Mouse (Mus musculus) neural tube, embryonic 12.5 days (tissue): ENCODE results near the gene Rhbg. TPM values are rescaled to one million over a fixed set of nuclear protein-coding genes. Genes with fewer than 3 reads are reported as not detected.
A peak's percentile ranks its signal among the peaks of the same experiment; 100 is the strongest.
"Not testable (repeated sequence)": the region's sequence is repeated elsewhere in the genome, so short reads cannot be mapped to it uniquely, and the experiment has no call there.

Experiments used
- ATAC-seq: fragments of 200-750 bp; cut with Nextera tagmentation; 2 replicates; pipeline ENCODE4 v1.8.0; 2017; ENCODE audit warnings: low read depth, mild to moderate bottlenecking, moderate TSS enrichment, moderate library complexity; ENCODE audit not compliant: low FRiP score
- H3K27ac ChIP-seq: fragments of 300-500 bp; sonication (generic); 2 replicates; pipeline ENCODE4 v1.5.1; 2016
- H3K27me3 ChIP-seq: fragments of 300-500 bp; sonication (generic); replicated peaks from 2 replicates; pipeline ENCODE4 v1.6.1; 2016; ENCODE audit warnings: mild to moderate bottlenecking
- H3K36me3 ChIP-seq: fragments of 300-500 bp; sonication (generic); 2 replicates; pipeline ENCODE4 v1.6.1; 2016; ENCODE audit warnings: mild to moderate bottlenecking
- H3K4me1 ChIP-seq: fragments of 300-500 bp; sonication (generic); 2 replicates; pipeline ENCODE4 v1.6.1; 2016
- H3K4me2 ChIP-seq: fragments of 300-500 bp; sonication (generic); replicated peaks from 2 replicates; pipeline ENCODE4 v1.6.1; 2016; ENCODE audit warnings: mild to moderate bottlenecking
- H3K4me3 ChIP-seq: fragments of 300-500 bp; sonication (generic); 2 replicates; pipeline ENCODE4 v1.5.1; 2016
- H3K9ac ChIP-seq: fragments of 300-500 bp; sonication (generic); 2 replicates; pipeline ENCODE4 v1.6.1; 2016; ENCODE audit warnings: mild to moderate bottlenecking
- H3K9me3 ChIP-seq: fragments of 300-500 bp; sonication (generic); 2 replicates; pipeline ENCODE4 v1.6.1; 2016; ENCODE audit warnings: mild to moderate bottlenecking
- WGBS: fragments of 180-500 bp; shearing (Covaris S2); methylation state at CpG from one replicate; pipeline ENCODE4 v1.1.7; 2016; 5-methylcytosine and 5-hydroxymethylcytosine counted together
- polyA plus RNA-seq: library from polyadenylated mRNA; unstranded; fragments of >200 nt; fragmentation: Nextera tagmentation; extraction: Ambion mirVana; gene quantifications from 2 replicates; pipeline ENCODE4 v1.2.1, GENCODE M21; 2016

Gene Rhbg
- 0.32 and 0.79 TPM in 2 replicates for polyA plus RNA-seq

- Histone ChIP-seq H3K27me3 (peaks cover 27% of the 10 kb centered on the region), H3K4me3 (peak within 1 kb of the TSS; percentile 27), H3K27ac (no peak within 1 kb of the TSS), H3K9ac (peak within 1 kb of the TSS; percentile 49), H3K4me2 (peak within 1 kb of the TSS; percentile 65), H3K36me3 (no peaks in the 10 kb centered on the region), H3K4me1 (peaks cover 14% of the 10 kb centered on the region), H3K9me3 (no peaks in the 10 kb centered on the region)
- ATAC-seq = no peak
- 4% methylated on average over 34 of the region's 34 CpGs for WGBS
Observed at GRCm38 (mm10) chr3:88254268-88254926, at the start of gene Rhbg. Gene Rhbg, minus strand, starts transcription at chr3:88254709.

GRCm38 (mm10) chr3:88299172-88299571 is 44.7 kb upstream of the Rhbg start:
- H3K4me2 ChIP-seq = peak overlapping the region; percentile 80; the same call in 1 of the 2 replicates

GRCm38 (mm10) chr3:88297321-88297851 is 42.9 kb upstream of the Rhbg start:
- ATAC-seq = no peak

More at GRCm38 (mm10) chr3:88299172-88299571, 44.7 kb upstream of the Rhbg start:
- no peak overlapping the region for H3K9ac ChIP-seq
- peaks cover 46% of the 10 kb centered on the region for H3K36me3 ChIP-seq
- H3K9me3 ChIP-seq = no peaks in the 10 kb centered on the region
- H3K27me3 ChIP-seq = no peaks in the 10 kb centered on the region
- H3K27ac ChIP-seq = no peak overlapping the region
- H3K4me1 ChIP-seq = peaks cover 11% of the 10 kb centered on the region
- 98% methylated on average over 1 of the region's 1 CpGs for WGBS
- ATAC-seq = no peak
- H3K4me3 ChIP-seq = no peak overlapping the region

GRCm38 (mm10) chr3:88296561-88297318 is 42.2 kb upstream of the Rhbg start, which contains the start of the genes Tsacc and Cct3:
Gene Tsacc, minus strand, starts transcription at chr3:88296999.
Gene Cct3, plus strand, starts transcription at chr3:88297116.
- Histone ChIP-seq H3K36me3 (peaks cover 25% of the 10 kb centered on the region), H3K27me3 (no peaks in the 10 kb centered on the region), H3K27ac (peak within 1 kb of the TSS; percentile 60), H3K4me2 (peak within 1 kb of the TSS; percentile 80), H3K4me1 (peaks cover 11% of the 10 kb centered on the region), H3K9me3 (no peaks in the 10 kb centered on the region), H3K4me3 (peak within 1 kb of the TSS; percentile 76), H3K9ac (peak within 1 kb of the TSS; percentile 83)
- peak; percentile 98 for ATAC-seq
- WGBS = 0% methylated on average over 44 of the region's 44 CpGs

More at GRCm38 (mm10) chr3:88297321-88297851, 42.9 kb upstream of the Rhbg start:
- Histone ChIP-seq H3K9ac (peak overlapping the region; percentile 83), H3K4me3 (peak overlapping the region; percentile 76), H3K9me3 (no peaks in the 10 kb centered on the region), H3K36me3 (peaks cover 30% of the 10 kb centered on the region), H3K4me2 (peak overlapping the region; percentile 80), H3K4me1 (peaks cover 11% of the 10 kb centered on the region), H3K27ac (peak overlapping the region; percentile 60), H3K27me3 (no peaks in the 10 kb centered on the region)
- WGBS = under 1% methylated on average over 30 of the region's 30 CpGs

GRCm38 (mm10) chr3:88296110-88296560 is 41.6 kb upstream of the Rhbg start:
- under 1% methylated on average over 12 of the region's 12 CpGs for WGBS
- peak overlapping the region; percentile 76 for H3K4me3 ChIP-seq

GRCm38 (mm10) chr3:88295272-88295671 is 40.8 kb upstream of the Rhbg start:
- not testable (repeated sequence) for H3K9me3 ChIP-seq, H3K27me3 ChIP-seq, H3K9ac ChIP-seq, H3K36me3 ChIP-seq, H3K27ac ChIP-seq, H3K4me3 ChIP-seq, ATAC-seq
- Histone ChIP-seq H3K4me2 (peak overlapping the region; percentile 80), H3K4me1 (peaks cover 11% of the 10 kb centered on the region)
- 61% methylated on average over 1 of the region's 1 CpGs for WGBS

More at GRCm38 (mm10) chr3:88296110-88296560, 41.6 kb upstream of the Rhbg start:
- Histone ChIP-seq H3K4me1 (peaks cover 11% of the 10 kb centered on the region), H3K4me2 (peak overlapping the region; percentile 80), H3K27me3 (no peaks in the 10 kb centered on the region), H3K36me3 (peaks cover 19% of the 10 kb centered on the region), H3K9me3 (no peaks in the 10 kb centered on the region), H3K27ac (no peak overlapping the region), H3K9ac (peak overlapping the region; percentile 53)
- peak; percentile 46 for ATAC-seq

GRCm38 (mm10) chr3:88291970-88292369 is 37.5 kb upstream of the Rhbg start:
- Histone ChIP-seq H3K4me3 (no peak overlapping the region), H3K27me3 (no peaks in the 10 kb centered on the region), H3K9me3 (no peaks in the 10 kb centered on the region), H3K4me2 (no peak overlapping the region), H3K4me1 (peaks cover 3% of the 10 kb centered on the region; the same call in 1 of the 2 replicates), H3K27ac (no peak overlapping the region), H3K36me3 (no peaks in the 10 kb centered on the region), H3K9ac (no peak overlapping the region)
- no peak for ATAC-seq
- 53% methylated on average over 4 of the region's 4 CpGs for WGBS

- ATAC-seq, H3K9ac ChIP-seq, H3K9me3 ChIP-seq, H3K27me3 ChIP-seq, H3K4me1 ChIP-seq, H3K4me2 ChIP-seq, H3K36me3 ChIP-seq, H3K4me3 ChIP-seq, H3K27ac ChIP-seq: not testable (repeated sequence)
- WGBS = 83% methylated on average over 9 of the region's 10 CpGs
Observed at GRCm38 (mm10) chr3:88288133-88288713, 33.7 kb upstream of the Rhbg start.

- ATAC-seq = no peak
- no peaks in the 10 kb centered on the region for H3K36me3 ChIP-seq
- H3K4me2 ChIP-seq = no peak within 1 kb of the TSS
Observed at GRCm38 (mm10) chr3:88287110-88287509, 32.6 kb upstream of the Rhbg start, which contains the start of gene Gm38392. Gene Gm38392, minus strand, starts transcription at chr3:88287210.

GRCm38 (mm10) chr3:88285565-88285895 is 31.0 kb upstream of the Rhbg start:
- not testable (repeated sequence) for H3K27ac ChIP-seq, H3K36me3 ChIP-seq, H3K9ac ChIP-seq, ATAC-seq, H3K4me1 ChIP-seq, H3K4me2 ChIP-seq, H3K4me3 ChIP-seq, H3K27me3 ChIP-seq, H3K9me3 ChIP-seq
- 60% methylated on average over 1 of the region's 2 CpGs for whole genome bisulfite sequencing

More at GRCm38 (mm10) chr3:88287110-88287509, 32.6 kb upstream of the Rhbg start, which contains the start of gene Gm38392:
- H3K27ac ChIP-seq = no peak within 1 kb of the TSS
- H3K4me1 ChIP-seq = no peaks in the 10 kb centered on the region
- WGBS = 96% methylated on average over 4 of the region's 4 CpGs
- no peak within 1 kb of the TSS for H3K9ac ChIP-seq
- H3K4me3 ChIP-seq = no peak within 1 kb of the TSS
- no peaks in the 10 kb centered on the region for H3K27me3 ChIP-seq
- H3K9me3 ChIP-seq = no peaks in the 10 kb centered on the region

GRCm38 (mm10) chr3:88284815-88285564 is 30.5 kb upstream of the Rhbg start:
- WGBS = 96% methylated on average over 14 of the region's 14 CpGs

More at GRCm38 (mm10) chr3:88284815-88285564, 30.5 kb upstream of the Rhbg start:
- not testable (repeated sequence) for H3K27me3 ChIP-seq, H3K9ac ChIP-seq, H3K4me3 ChIP-seq, H3K4me1 ChIP-seq, H3K9me3 ChIP-seq, H3K27ac ChIP-seq, H3K36me3 ChIP-seq, H3K4me2 ChIP-seq, ATAC-seq
